ENCODE assay signal across 8 mouse cellular contexts in genomic region chr3:85573864-85574830, GRCm38 (mm10). TPM values are rescaled to one million over a fixed set of nuclear protein-coding genes. Genes with fewer than 3 reads are reported as not detected.
DNase-seq lines count a peak whose midpoint lies in the region; ATAC-seq lines count a peak whose summit lies in the region.

TSS of gene Gatb (plus strand) at chr3:85574119.

- H3K79me2 ChIP-seq in macrophage (ENCODE audit: inconsistent target), result no peaks in the 10 kb centered on the region

- DNase-seq in WW6 (ENCODE audit: low read depth, low spot score), result peak; percentile 95
- DNase-seq in cerebellum, postnatal 4 days (ENCODE audit: low spot score in 2 of 2), result peak; percentile 98 to 99
- DNase-seq in gastrocnemius, adult 18-20 months (ENCODE audit: low spot score), result peak; percentile 100
- peak; percentile 100 for DNase-seq in left cerebral cortex, adult 18-20 months (ENCODE audit: low spot score in 2 of 2)
- peak; percentile 99 for DNase-seq in right cerebral cortex, adult 18-20 months
- DNase-seq in urinary bladder, postnatal 10 days (ENCODE audit: low spot score), result peak; percentile 97

- H3K36me3 ChIP-seq in hindbrain, embryonic 16.5 days (ENCODE audit: control insufficient read depth, insufficient read depth, low read length), result no peaks in the 10 kb centered on the region
- H3K36me3 ChIP-seq in macrophage (ENCODE audit: inconsistent target), result peaks cover 11% of the 10 kb centered on the region; the same call in 1 of the 2 replicates

- peak; percentile 99 for ATAC-seq in hindbrain, embryonic 16.5 days

- WGBS in hindbrain, embryonic 16.5 days, result 3% methylated on average over 41 of the region's 41 CpGs
- 2% methylated on average over 41 of the region's 41 CpGs for whole genome bisulfite sequencing in macrophage (ENCODE audit: missing documents)

- H3K4me1 ChIP-seq in hindbrain, embryonic 16.5 days (ENCODE audit: control insufficient read depth, insufficient read depth, low read depth, low read length), result no peaks in the 10 kb centered on the region

- H3K4me2 ChIP-seq in hindbrain, embryonic 16.5 days (ENCODE audit: low read length), result peak within 1 kb of the TSS; percentile 85

- H3K9me3 ChIP-seq in hindbrain, embryonic 16.5 days (ENCODE audit: control insufficient read depth, low read length), result no peaks in the 10 kb centered on the region

- peak within 1 kb of the TSS; percentile 95 for H3K27ac ChIP-seq in hindbrain, embryonic 16.5 days (ENCODE audit: low read depth, low read length)
- H3K27ac ChIP-seq in macrophage, result peak within 1 kb of the TSS; percentile 67

- no peaks in the 10 kb centered on the region for H3K27me3 ChIP-seq in hindbrain, embryonic 16.5 days (replicated peaks; ENCODE audit: control insufficient read depth, insufficient read depth, low read length)

- H3K9ac ChIP-seq in hindbrain, embryonic 16.5 days (ENCODE audit: low read depth, low read length), result peak within 1 kb of the TSS; percentile 87

- H3K4me3 ChIP-seq in hindbrain, embryonic 16.5 days (ENCODE audit: low read length), result peak within 1 kb of the TSS; percentile 75
- H3K4me3 ChIP-seq in macrophage (ENCODE audit: inconsistent target), result peak within 1 kb of the TSS; percentile 95

RNA-seq across cellular contexts. Expression of gene Gatb, which starts in this region (rescaled TPM):
- total RNA-seq in gastrocnemius, adult 18-20 months (2021), result 10 to 100 TPM; 16.0 to 16.7 TPM
- 20.0 and 21.3 TPM in 2 replicates for polyA plus RNA-seq in hindbrain, embryonic 16.5 days (2015; fragmentation: Nextera tagmentation; extraction: Ambion mirVana)
- 10 to 100 TPM; 17.4 to 21.4 TPM for total RNA-seq in left cerebral cortex, adult 18-20 months (2021)
- total RNA-seq in macrophage (2018; cell fraction: chromatin; rRNA removed), result 10 to 100 TPM in 22 of 26 experiments, 1 to 10 TPM in 4; 4.8 to 34.7 (median 20.1) TPM
- total RNA-seq in macrophage (2018; cell fraction: cytosol; rRNA removed), result 10 to 100 TPM in 3 of 26 experiments, 1 to 10 TPM in 23; 5.5 to 11.7 (median 9.0) TPM
- total RNA-seq in macrophage (2018; cell fraction: nucleus; rRNA removed), result 10 to 100 TPM in 16 of 26 experiments, 1 to 10 TPM in 10; 4.0 to 29.8 (median 12.2) TPM
- 8.0 to 10.4 TPM (median 8.6 TPM) in 3 replicates for polyA plus RNA-seq in macrophage (2018)

Comparison
In these comparisons a context has a peak if more than half of its experiments do, and no peak if none do; other contexts are left out.
1. Peak in every context shown above with its lines: DNase-seq, ATAC-seq, H3K4me3 ChIP-seq and H3K27ac ChIP-seq.